Mouse (Mus musculus): ENCODE data around the gene Tnni1. TPM values are rescaled to one million over a fixed set of nuclear protein-coding genes. Genes with fewer than 3 reads are reported as not detected.

Tnni1 gene
- 0.32 and 1.8 TPM in 2 replicates for polyA plus RNA-seq (2012; rRNA removed)

- no peak for DNase-seq (ENCODE audit: low read depth)
Observed at GRCm38 (mm10) chr1:135778780-135779535, at the start of gene Tnni1. Gene Tnni1 (plus strand): TSS chr1:135779434.

GRCm38 (mm10) chr1:135729821-135730220 lies 49.4 kb upstream of the Tnni1 start:
- no peak for DNase-seq (ENCODE audit: low read depth)

- no peak for DNase-seq (ENCODE audit: low read depth)
Observed at GRCm38 (mm10) chr1:135730296-135730695, 48.9 kb upstream of the Tnni1 start.

GRCm38 (mm10) chr1:135731393-135731792 lies 47.8 kb upstream of the Tnni1 start:
- DNase-seq (ENCODE audit: low read depth) = no peak

- DNase-seq (ENCODE audit: low read depth) = no peak
Observed at GRCm38 (mm10) chr1:135731897-135732684, 47.1 kb upstream of the Tnni1 start.

GRCm38 (mm10) chr1:135734225-135734937 lies 44.9 kb upstream of the Tnni1 start:
- no peak for DNase-seq (ENCODE audit: low read depth)

GRCm38 (mm10) chr1:135735460-135735859 lies 43.8 kb upstream of the Tnni1 start:
- DNase-seq (ENCODE audit: low read depth) = no peak

GRCm38 (mm10) chr1:135744987-135745386 lies 34.2 kb upstream of the Tnni1 start:
- no peak for DNase-seq (ENCODE audit: low read depth)

GRCm38 (mm10) chr1:135746248-135746647 lies 33.0 kb upstream of the Tnni1 start:
- DNase-seq (ENCODE audit: low read depth) = no peak

GRCm38 (mm10) chr1:135752737-135753348 lies 26.4 kb upstream of the Tnni1 start:
- no peak for DNase-seq (ENCODE audit: low read depth)

- DNase-seq (ENCODE audit: low read depth) = no peak
Observed at GRCm38 (mm10) chr1:135755287-135755686, 23.9 kb upstream of the Tnni1 start.

GRCm38 (mm10) chr1:135755913-135756312 lies 23.3 kb upstream of the Tnni1 start:
- no peak for DNase-seq (ENCODE audit: low read depth)

- DNase-seq (ENCODE audit: low read depth) = no peak
Observed at GRCm38 (mm10) chr1:135757287-135757686, 21.9 kb upstream of the Tnni1 start.

GRCm38 (mm10) chr1:135759685-135760084 lies 19.5 kb upstream of the Tnni1 start:
- peak; percentile 97 for DNase-seq (ENCODE audit: low read depth)

- DNase-seq (ENCODE audit: low read depth) = no peak
Observed at GRCm38 (mm10) chr1:135760216-135760615, 19.0 kb upstream of the Tnni1 start.

GRCm38 (mm10) chr1:135761728-135762127 lies 17.5 kb upstream of the Tnni1 start:
- no peak for DNase-seq (ENCODE audit: low read depth)

- no peak for DNase-seq (ENCODE audit: low read depth)
Observed at GRCm38 (mm10) chr1:135763503-135764205, 15.6 kb upstream of the Tnni1 start.

GRCm38 (mm10) chr1:135764206-135764528 lies 15.1 kb upstream of the Tnni1 start:
- DNase-seq (ENCODE audit: low read depth) = no peak

- DNase-seq (ENCODE audit: low read depth) = no peak
Observed at GRCm38 (mm10) chr1:135765645-135766591, 13.3 kb upstream of the Tnni1 start, which contains the start of gene Phlda3. Gene Phlda3 (plus strand): TSS chr1:135766119.
